ENCODE assay signal across 14 mouse cellular contexts in the genomic region with DNA sequence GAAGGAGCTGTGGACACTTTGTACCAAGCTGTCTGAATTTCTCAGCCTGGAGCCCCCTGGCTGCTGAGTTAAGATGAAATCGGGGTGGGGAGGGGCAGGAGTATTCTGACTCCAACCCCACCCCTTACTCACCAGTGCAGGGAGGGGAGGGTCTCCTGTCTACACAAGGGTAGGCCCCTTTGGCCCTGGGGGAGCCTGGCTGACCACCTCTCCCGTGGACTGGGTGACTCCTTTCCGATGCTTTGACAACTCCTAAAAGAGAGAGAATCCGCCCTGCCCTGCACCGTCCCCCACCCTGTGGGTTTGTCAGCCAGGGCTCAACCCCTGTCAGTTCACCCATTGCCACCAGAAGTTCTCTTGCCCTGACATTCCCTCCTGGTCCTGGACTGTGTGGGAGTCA. TPM values are rescaled to one million over a fixed set of nuclear protein-coding genes. Genes with fewer than 3 reads are reported as not detected.
DNase-seq lines count a peak whose midpoint lies in the region; ATAC-seq lines count a peak whose summit lies in the region.
"Had no signal": no experiment of that assay in that cellular context is flagged by ENCODE, and none has a peak within 500 bp of the region (broad histone marks: within the 10 kb centered on the region; RNA-seq: fewer than 3 reads in every experiment).

No protein-coding gene starts in this region.

- no peaks in the 10 kb centered on the region for H3K27me3 ChIP-seq in heart, embryonic 10.5 days (ENCODE audit: insufficient read depth, poor library complexity, severe bottlenecking)
- no peaks in the 10 kb centered on the region for H3K27me3 ChIP-seq in midbrain, embryonic 10.5 days (ENCODE audit: low read depth, poor library complexity, severe bottlenecking)
- H3K27me3 ChIP-seq in midbrain, embryonic 15.5 days (replicated peaks): no peaks in the 10 kb centered on the region
- H3K27me3 ChIP-seq in embryonic facial prominence, embryonic 15.5 days: no peaks in the 10 kb centered on the region
- H3K27me3 ChIP-seq in limb, embryonic 13.5 days: no peaks in the 10 kb centered on the region

- H3K4me3 ChIP-seq in heart, embryonic 10.5 days: no peak overlapping the region
- peak overlapping the region; percentile 4; the same call in 1 of the 2 replicates for H3K4me3 ChIP-seq in midbrain, embryonic 10.5 days
- no peak overlapping the region for H3K4me3 ChIP-seq in midbrain, embryonic 15.5 days
- peak overlapping the region; percentile 12; the same call in 1 of the 2 replicates for H3K4me3 ChIP-seq in embryonic facial prominence, embryonic 15.5 days (replicated peaks)
- H3K4me3 ChIP-seq in limb, embryonic 13.5 days: no peak overlapping the region

- no peak overlapping the region for H3K9ac ChIP-seq in midbrain, embryonic 15.5 days
- 0 out of 2 replicates have a peak overlapping the region, but pooled peaks have one; percentile 2 for H3K9ac ChIP-seq in embryonic facial prominence, embryonic 15.5 days
- peak overlapping the region; percentile 35; the same call in 1 of the 2 replicates for H3K9ac ChIP-seq in limb, embryonic 13.5 days

- H3K4me2 ChIP-seq in midbrain, embryonic 15.5 days: no peak overlapping the region
- H3K4me2 ChIP-seq in embryonic facial prominence, embryonic 15.5 days (replicated peaks): peak overlapping the region; percentile 33
- peak overlapping the region; percentile 23 for H3K4me2 ChIP-seq in limb, embryonic 13.5 days (replicated peaks)

- no peaks in the 10 kb centered on the region for H3K9me3 ChIP-seq in heart, embryonic 10.5 days
- no peaks in the 10 kb centered on the region for H3K9me3 ChIP-seq in midbrain, embryonic 10.5 days (replicated peaks)
- H3K9me3 ChIP-seq in midbrain, embryonic 15.5 days: no peaks in the 10 kb centered on the region
- no peaks in the 10 kb centered on the region for H3K9me3 ChIP-seq in embryonic facial prominence, embryonic 15.5 days (replicated peaks)
- H3K9me3 ChIP-seq in limb, embryonic 13.5 days: no peaks in the 10 kb centered on the region

- no peak for DNase-seq in heart, embryonic 10.5 days (ENCODE audit: low spot score)
- no peak for DNase-seq in heart, postnatal 14 days
- DNase-seq in midbrain, embryonic 10.5 days (ENCODE audit: low spot score): no peak
- no peak for DNase-seq in thymus, adult 18-20 months
- no peak for DNase-seq in urinary bladder, postnatal 14 days (ENCODE audit: low spot score)
- DNase-seq: B cell, adult 2 months; cerebellum, adult 2 months; heart, postnatal 36 days; kidney, adult 9 months; left cerebral cortex, postnatal 4 days; right cerebral cortex, adult 18-20 months had no signal

- no peaks in the 10 kb centered on the region for H3K36me3 ChIP-seq in heart, embryonic 10.5 days
- peaks cover 4% of the 10 kb centered on the region; the same call in 1 of the 2 replicates for H3K36me3 ChIP-seq in midbrain, embryonic 10.5 days
- H3K36me3 ChIP-seq in midbrain, embryonic 15.5 days (replicated peaks): no peaks in the 10 kb centered on the region
- no peaks in the 10 kb centered on the region for H3K36me3 ChIP-seq in embryonic facial prominence, embryonic 15.5 days
- no peaks in the 10 kb centered on the region for H3K36me3 ChIP-seq in limb, embryonic 13.5 days

- intact Hi-C loops in heart, postnatal 14 days (cut with DNase I): no loop called here

- peaks cover 70% of the 10 kb centered on the region for H3K4me1 ChIP-seq in heart, embryonic 10.5 days
- peaks cover 74% of the 10 kb centered on the region for H3K4me1 ChIP-seq in midbrain, embryonic 10.5 days
- H3K4me1 ChIP-seq in midbrain, embryonic 15.5 days: peaks cover 15% of the 10 kb centered on the region
- peaks cover 56% of the 10 kb centered on the region for H3K4me1 ChIP-seq in embryonic facial prominence, embryonic 15.5 days
- H3K4me1 ChIP-seq in limb, embryonic 13.5 days: peaks cover 33% of the 10 kb centered on the region

- no peak for ATAC-seq in midbrain, embryonic 15.5 days (replicated peaks)
- ATAC-seq in embryonic facial prominence, embryonic 15.5 days (ENCODE audit: insufficient number of reproducible peaks, low FRiP score, low TSS enrichment, low read depth): no peak
- no peak for ATAC-seq in limb, embryonic 13.5 days (ENCODE audit: low FRiP score, low read depth)

- H3K27ac ChIP-seq in heart, embryonic 10.5 days: peak overlapping the region; percentile 17
- H3K27ac ChIP-seq in midbrain, embryonic 10.5 days (replicated peaks): peak overlapping the region; percentile 63
- no peak overlapping the region for H3K27ac ChIP-seq in midbrain, embryonic 15.5 days
- peak overlapping the region; percentile 74 for H3K27ac ChIP-seq in embryonic facial prominence, embryonic 15.5 days (replicated peaks)
- peak overlapping the region; percentile 16; the same call in 1 of the 2 replicates for H3K27ac ChIP-seq in limb, embryonic 13.5 days

- WGBS in heart, embryonic 10.5 days: 80% methylated on average over 5 of the region's 5 CpGs
- 91% methylated on average over 5 of the region's 5 CpGs for WGBS in midbrain, embryonic 10.5 days
- 84% methylated on average over 5 of the region's 5 CpGs for WGBS in midbrain, embryonic 15.5 days
- 59% methylated on average over 5 of the region's 5 CpGs for WGBS in embryonic facial prominence, embryonic 15.5 days
- WGBS in limb, embryonic 13.5 days: 85% methylated on average over 5 of the region's 5 CpGs

RNA-seq across cellular contexts. Expression of a gene that starts 1.6 kb away (rescaled TPM):
- 3.3 and 4.0 TPM in 2 replicates for polyA plus RNA-seq in heart, embryonic 10.5 days (2016; fragmentation: Nextera tagmentation; extraction: Ambion mirVana)
- total RNA-seq in heart, postnatal 14 days (2021): under 1 TPM; 0.34 to 0.48 TPM
- 7.1 and 7.7 TPM in 2 replicates for polyA plus RNA-seq in midbrain, embryonic 10.5 days (2016; fragmentation: Nextera tagmentation; extraction: Ambion mirVana)
- 2.5 and 2.7 TPM in 2 replicates for polyA plus RNA-seq in midbrain, embryonic 15.5 days (2015; fragmentation: Nextera tagmentation; extraction: Ambion mirVana)
- 21.5 and 23.4 TPM in 2 replicates for polyA plus RNA-seq in embryonic facial prominence, embryonic 15.5 days (2015; fragmentation: Nextera tagmentation; extraction: Ambion mirVana)
- 7.2 and 8.2 TPM in 2 replicates for polyA plus RNA-seq in limb, embryonic 13.5 days (2015; fragmentation: Nextera tagmentation; extraction: Ambion mirVana)
- total RNA-seq: heart, postnatal 36 days had no signal

RNA-seq across cellular contexts. Expression of a gene that starts 9.8 kb away (rescaled TPM):
- 0.26 and 0.34 TPM in 2 replicates for polyA plus RNA-seq in heart, embryonic 10.5 days (2016; fragmentation: Nextera tagmentation; extraction: Ambion mirVana)
- 1 to 10 TPM; 5.3 to 5.9 TPM for total RNA-seq in heart, postnatal 14 days (2021)
- 0.19 and 0.28 TPM in 2 replicates for polyA plus RNA-seq in midbrain, embryonic 10.5 days (2016; fragmentation: Nextera tagmentation; extraction: Ambion mirVana)
- polyA plus RNA-seq in midbrain, embryonic 15.5 days (2015; fragmentation: Nextera tagmentation; extraction: Ambion mirVana): 0.06 and 0.15 TPM in 2 replicates
- polyA plus RNA-seq in embryonic facial prominence, embryonic 15.5 days (2015; fragmentation: Nextera tagmentation; extraction: Ambion mirVana): 0.43 and 0.58 TPM in 2 replicates
- polyA plus RNA-seq in limb, embryonic 13.5 days (2015; fragmentation: Nextera tagmentation; extraction: Ambion mirVana): 0.17 TPM in 2 replicates

RNA-seq across cellular contexts. Expression of a gene that starts 20.3 kb away (rescaled TPM):
- 3.9 and 5.4 TPM in 2 replicates for polyA plus RNA-seq in heart, embryonic 10.5 days (2016; fragmentation: Nextera tagmentation; extraction: Ambion mirVana)
- 1 to 10 TPM; 1.6 to 2.0 TPM for total RNA-seq in heart, postnatal 14 days (2021)
- polyA plus RNA-seq in midbrain, embryonic 10.5 days (2016; fragmentation: Nextera tagmentation; extraction: Ambion mirVana): 5.4 and 6.3 TPM in 2 replicates
- 1.6 and 3.3 TPM in 2 replicates for polyA plus RNA-seq in midbrain, embryonic 15.5 days (2015; fragmentation: Nextera tagmentation; extraction: Ambion mirVana)
- polyA plus RNA-seq in embryonic facial prominence, embryonic 15.5 days (2015; fragmentation: Nextera tagmentation; extraction: Ambion mirVana): 3.6 and 5.4 TPM in 2 replicates
- polyA plus RNA-seq in limb, embryonic 13.5 days (2015; fragmentation: Nextera tagmentation; extraction: Ambion mirVana): 2.6 and 4.6 TPM in 2 replicates

RNA-seq across cellular contexts. Expression of a gene that starts 23.6 kb away (rescaled TPM):
- 374 and 380 TPM in 2 replicates for polyA plus RNA-seq in heart, embryonic 10.5 days (2016; fragmentation: Nextera tagmentation; extraction: Ambion mirVana)
- total RNA-seq in heart, postnatal 14 days (2021): 10 to 100 TPM; 61.6 to 72.9 TPM
- polyA plus RNA-seq in midbrain, embryonic 10.5 days (2016; fragmentation: Nextera tagmentation; extraction: Ambion mirVana): 216 and 217 TPM in 2 replicates
- polyA plus RNA-seq in midbrain, embryonic 15.5 days (2015; fragmentation: Nextera tagmentation; extraction: Ambion mirVana): 62.4 and 72.1 TPM in 2 replicates
- 324 and 329 TPM in 2 replicates for polyA plus RNA-seq in embryonic facial prominence, embryonic 15.5 days (2015; fragmentation: Nextera tagmentation; extraction: Ambion mirVana)
- polyA plus RNA-seq in limb, embryonic 13.5 days (2015; fragmentation: Nextera tagmentation; extraction: Ambion mirVana): 247 and 266 TPM in 2 replicates

RNA-seq across cellular contexts. Expression of a gene that starts 25.4 kb away (rescaled TPM):
- polyA plus RNA-seq in heart, embryonic 10.5 days (2016; fragmentation: Nextera tagmentation; extraction: Ambion mirVana): 112 and 166 TPM in 2 replicates
- 10 to 100 TPM; 24.5 to 26.0 TPM for total RNA-seq in heart, postnatal 14 days (2021)
- polyA plus RNA-seq in midbrain, embryonic 10.5 days (2016; fragmentation: Nextera tagmentation; extraction: Ambion mirVana): 177 and 210 TPM in 2 replicates
- 63.1 and 70.2 TPM in 2 replicates for polyA plus RNA-seq in midbrain, embryonic 15.5 days (2015; fragmentation: Nextera tagmentation; extraction: Ambion mirVana)
- 108 and 114 TPM in 2 replicates for polyA plus RNA-seq in embryonic facial prominence, embryonic 15.5 days (2015; fragmentation: Nextera tagmentation; extraction: Ambion mirVana)
- 102 and 110 TPM in 2 replicates for polyA plus RNA-seq in limb, embryonic 13.5 days (2015; fragmentation: Nextera tagmentation; extraction: Ambion mirVana)

Comparison
In these comparisons a context has a peak if more than half of its experiments do, and no peak if none do; other contexts are left out.
1. H3K4me3 ChIP-seq: peak in midbrain, embryonic 10.5 days (single experiment) and embryonic facial prominence, embryonic 15.5 days (single experiment); none in heart, embryonic 10.5 days (single experiment), midbrain, embryonic 15.5 days (single experiment) and limb, embryonic 13.5 days (single experiment).